Mouse (Mus musculus): ENCODE measurements around the gene Synj1.

GRCm38 (mm10) chr16:90946977-90947376, 64.1 kb downstream of the Synj1 start:
- no peak for TF ChIP-seq POLR2A (IDR thresholded peaks at IDR 0.05; ENCODE audit: low read depth, low read length)
- TF ChIP-seq CTCF (IDR thresholded peaks at IDR 0.05; ENCODE audit: borderline replicate concordance, insufficient read depth, low read length) = no peak
